Mouse (Mus musculus) limb, embryonic 14.5 days (tissue): ENCODE measurements around the gene Ifi35. TPM values are rescaled to one million over a fixed set of nuclear protein-coding genes. Genes with fewer than 3 reads are reported as not detected.
"Not testable (repeated sequence)": the region's sequence is repeated elsewhere in the genome, so short reads cannot be mapped to it uniquely, and the experiment has no call there.

Source experiments
- ATAC-seq: fragments of 200-750 bp; cut with Nextera tagmentation; 2 replicates; pipeline ENCODE4 v1.8.0; 2017; ENCODE audit warnings: low read depth, moderate number of reproducible peaks, moderate TSS enrichment; ENCODE audit not compliant: low FRiP score
- DNase-seq: peaks from one replicate; pipeline ENCODE4 v3.0.0-alpha.2; 2015; ENCODE audit warnings: low spot score
- H3K27ac ChIP-seq: fragments of 300-500 bp; sonication (generic); replicated peaks from 2 replicates; pipeline ENCODE4 v1.5.1; 2014; ENCODE audit warnings: low read depth, mild to moderate bottlenecking, low read length, moderate library complexity, mixed read lengths
- H3K27me3 ChIP-seq: fragments of 300-500 bp; sonication (generic); 2 replicates; pipeline ENCODE4 v1.6.1; 2014; ENCODE audit warnings: low read length, mixed read lengths; ENCODE audit not compliant: control insufficient read depth, insufficient read depth
- H3K36me3 ChIP-seq: fragments of 300-500 bp; sonication (generic); 2 replicates; pipeline ENCODE4 v1.6.1; 2014; ENCODE audit warnings: mild to moderate bottlenecking, low read length, moderate library complexity, mixed read lengths; ENCODE audit not compliant: control insufficient read depth, insufficient read depth
- H3K4me1 ChIP-seq: fragments of 300-500 bp; sonication (generic); 2 replicates; pipeline ENCODE4 v1.6.1; 2014; ENCODE audit warnings: antibody characterized with exemption, low read length, mixed read lengths; ENCODE audit not compliant: control insufficient read depth, insufficient read depth
- H3K4me2 ChIP-seq: fragments of 300-500 bp; sonication (generic); replicated peaks from 2 replicates; pipeline ENCODE4 v1.6.1; 2014; ENCODE audit warnings: low read depth, mild to moderate bottlenecking, low read length, moderate library complexity; ENCODE audit not compliant: severe bottlenecking
- H3K4me3 ChIP-seq: fragments of 300-500 bp; sonication (generic); replicated peaks from 2 replicates; pipeline ENCODE4 v1.5.1; 2014; ENCODE audit warnings: low read length
- H3K9ac ChIP-seq: fragments of 300-500 bp; sonication (generic); 2 replicates; pipeline ENCODE4 v1.6.1; 2014; ENCODE audit warnings: mild to moderate bottlenecking, low read depth, low read length, moderate library complexity; ENCODE audit not compliant: severe bottlenecking
- H3K9me3 ChIP-seq: fragments of 300-500 bp; sonication (generic); 2 replicates; pipeline ENCODE4 v1.6.1; 2016; ENCODE audit warnings: low read length; ENCODE audit not compliant: control insufficient read depth
- POLR2A ChIP-seq: fragments of 200-500 bp; IDR thresholded peaks from 2 replicates; pipeline ENCODE4 v1.8.0; 2012; ENCODE audit warnings: inconsistent platforms, mild to moderate bottlenecking, moderate library complexity, borderline replicate concordance; ENCODE audit not compliant: insufficient read depth, insufficient read length; ENCODE audit errors: extremely low read depth
- WGBS: fragments of 180-500 bp; shearing (Covaris S2); extraction: QIAGEN DNeasy Blood & Tissue Kit; methylation state at CpG from one replicate; pipeline ENCODE4 v1.1.7; 2014; 5-methylcytosine and 5-hydroxymethylcytosine counted together
- polyA plus RNA-seq, 2 experiments: library from polyadenylated mRNA; depleted of rRNA in 1 of 2; stranded (reverse) in 1 of 2; unstranded in 1 of 2; fragments of >200 nt; fragmentation: Nextera tagmentation in 1 of 2; extraction: Ambion mirVana in 1 of 2; gene quantifications; 2 replicates each; pipeline versions ENCODE4 v1.2.1 to v1.2.3; 2012 to 2014

Gene Ifi35
- polyA plus RNA-seq, 2 experiments, result 15.2 to 16.7 TPM

- DNase-seq (no peak), ATAC-seq (no peak)
- H3K27ac ChIP-seq, result no peak overlapping the region
- 84% methylated on average over 4 of the region's 4 CpGs for WGBS
- no peak for TF ChIP-seq POLR2A
- H3K4me2 ChIP-seq, result peak overlapping the region; percentile 37
- no peaks in the 10 kb centered on the region; the same call in 1 of the 2 replicates for H3K4me1 ChIP-seq
- H3K9ac ChIP-seq, result no peak overlapping the region
- H3K4me3 ChIP-seq, result peak overlapping the region; percentile 33; the same call in 1 of the 2 replicates
- no peaks in the 10 kb centered on the region for H3K9me3 ChIP-seq
- H3K36me3 ChIP-seq, result peaks cover 21% of the 10 kb centered on the region
- H3K27me3 ChIP-seq, result no peaks in the 10 kb centered on the region
Measured at GRCm38 (mm10) chr11:101448899-101449298, 692 bp downstream of the Ifi35 start.

- not testable (repeated sequence) for DNase-seq, H3K4me1 ChIP-seq, H3K4me3 ChIP-seq, H3K27ac ChIP-seq, H3K9me3 ChIP-seq, H3K4me2 ChIP-seq, H3K27me3 ChIP-seq, ATAC-seq, H3K9ac ChIP-seq
- 89% methylated on average over 4 of the region's 4 CpGs for WGBS
- peaks cover 14% of the 10 kb centered on the region for H3K36me3 ChIP-seq
Measured at GRCm38 (mm10) chr11:101449596-101449995, 1.4 kb downstream of the Ifi35 start.

- H3K27me3 ChIP-seq, result no peaks in the 10 kb centered on the region
- DNase-seq (no peak), ATAC-seq (no peak)
- no peak overlapping the region for H3K4me2 ChIP-seq
- peaks cover 7% of the 10 kb centered on the region for H3K36me3 ChIP-seq
- no peaks in the 10 kb centered on the region; the same call in 1 of the 2 replicates for H3K4me1 ChIP-seq
- H3K27ac ChIP-seq, result no peak overlapping the region
- no peak for TF ChIP-seq POLR2A
- no peak overlapping the region for H3K4me3 ChIP-seq
- 76% methylated on average over 2 of the region's 3 CpGs for WGBS
- H3K9ac ChIP-seq, result no peak overlapping the region
- H3K9me3 ChIP-seq, result no peaks in the 10 kb centered on the region
Measured at GRCm38 (mm10) chr11:101450394-101450793, 2.2 kb downstream of the Ifi35 start.

DNA sequence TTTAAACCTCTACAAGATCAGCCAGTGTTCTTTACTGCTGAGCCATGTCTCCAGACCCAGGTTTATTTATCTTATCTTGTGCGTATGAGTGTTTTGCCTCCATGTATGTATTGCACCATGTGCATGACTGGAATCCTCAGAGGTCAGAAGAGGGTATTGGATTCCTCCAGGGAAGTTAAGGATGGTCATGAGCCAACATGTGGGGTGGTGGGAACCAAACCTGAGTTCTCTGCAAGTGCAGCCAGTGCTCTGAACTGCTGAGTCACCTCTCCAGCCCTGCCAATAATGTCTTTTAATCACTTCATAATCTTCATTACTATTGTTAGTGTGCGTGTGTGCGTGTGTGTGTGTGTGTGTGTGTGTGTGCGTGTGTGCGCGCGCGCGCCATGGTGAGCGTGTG lies 3.3 kb downstream of the Ifi35 start:
- Histone ChIP-seq H3K27me3 (no peaks in the 10 kb centered on the region), H3K9me3 (no peaks in the 10 kb centered on the region), H3K9ac (no peak overlapping the region), H3K27ac (no peak overlapping the region), H3K4me1 (no peaks in the 10 kb centered on the region; the same call in 1 of the 2 replicates), H3K36me3 (peaks cover under 1% of the 10 kb centered on the region; the same call in 1 of the 2 replicates), H3K4me3 (no peak overlapping the region), H3K4me2 (no peak overlapping the region)
- 94% methylated on average over 10 of the region's 10 CpGs for WGBS
- DNase-seq (no peak), ATAC-seq (no peak)
- TF ChIP-seq POLR2A, result no peak

GRCm38 (mm10) chr11:101452093-101452774 lies 4.0 kb downstream of the Ifi35 start:
- TF ChIP-seq POLR2A, result no peak
- Histone ChIP-seq H3K9ac (no peak overlapping the region), H3K9me3 (no peaks in the 10 kb centered on the region), H3K36me3 (peaks cover 4% of the 10 kb centered on the region; the same call in 1 of the 2 replicates), H3K4me1 (no peaks in the 10 kb centered on the region; the same call in 1 of the 2 replicates), H3K4me3 (no peak overlapping the region), H3K4me2 (no peak overlapping the region), H3K27ac (no peak overlapping the region), H3K27me3 (no peaks in the 10 kb centered on the region)
- ATAC-seq (no peak), DNase-seq (no peak)
- WGBS, result 75% methylated on average over 10 of the region's 10 CpGs

- no peak overlapping the region for H3K27ac ChIP-seq
- DNase-seq, result no peak
- no peak for TF ChIP-seq POLR2A
Measured at GRCm38 (mm10) chr11:101454702-101455101, 6.5 kb downstream of the Ifi35 start.

More at GRCm38 (mm10) chr11:101454702-101455101, 6.5 kb downstream of the Ifi35 start:
- H3K9ac ChIP-seq, result no peak overlapping the region
- H3K9me3 ChIP-seq, result no peaks in the 10 kb centered on the region
- 64% methylated on average over 6 of the region's 6 CpGs for WGBS
- ATAC-seq, result no peak
- peaks cover 22% of the 10 kb centered on the region for H3K36me3 ChIP-seq
- no peaks in the 10 kb centered on the region for H3K4me1 ChIP-seq
- no peaks in the 10 kb centered on the region for H3K27me3 ChIP-seq
- H3K4me2 ChIP-seq, result no peak overlapping the region
- no peak overlapping the region for H3K4me3 ChIP-seq
